Mouse (Mus musculus) kidney, embryonic 16.5 days (tissue): ENCODE results near the gene Cfap36. TPM values are rescaled to one million over a fixed set of nuclear protein-coding genes. Genes with fewer than 3 reads are reported as not detected.

Experiments used
- ATAC-seq: fragments of 200-750 bp; cut with Nextera tagmentation; 2 replicates; pipeline ENCODE4 v1.8.0; 2017; ENCODE audit warnings: moderate TSS enrichment; ENCODE audit not compliant: low FRiP score, low TSS enrichment
- H3K27ac ChIP-seq: fragments of 300-500 bp; sonication (generic); 2 replicates; pipeline ENCODE4 v1.5.1; 2014; ENCODE audit warnings: low read length
- H3K27me3 ChIP-seq: fragments of 300-500 bp; sonication (generic); 2 replicates; pipeline ENCODE4 v1.6.1; 2014; ENCODE audit warnings: low read length, control low read depth, mixed read lengths; ENCODE audit not compliant: insufficient read depth
- H3K36me3 ChIP-seq: fragments of 300-500 bp; sonication (generic); 2 replicates; pipeline ENCODE4 v1.6.1; 2014; ENCODE audit warnings: low read length, control low read depth, mixed read lengths; ENCODE audit not compliant: insufficient read depth
- H3K4me1 ChIP-seq: fragments of 300-500 bp; sonication (generic); 2 replicates; pipeline ENCODE4 v1.6.1; 2014; ENCODE audit warnings: low read length, control low read depth, mixed read lengths; ENCODE audit not compliant: insufficient read depth
- H3K4me2 ChIP-seq: fragments of 300-500 bp; sonication (generic); replicated peaks from 2 replicates; pipeline ENCODE4 v1.6.1; 2014; ENCODE audit warnings: low read depth, low read length
- H3K4me3 ChIP-seq: fragments of 300-500 bp; sonication (generic); 2 replicates; pipeline ENCODE4 v1.5.1; 2014; ENCODE audit warnings: mild to moderate bottlenecking, low read length
- H3K9ac ChIP-seq: fragments of 300-500 bp; sonication (generic); replicated peaks from 2 replicates; pipeline ENCODE4 v1.6.1; 2014; ENCODE audit warnings: low read length
- H3K9me3 ChIP-seq: fragments of 300-500 bp; sonication (generic); 2 replicates; pipeline ENCODE4 v1.6.1; 2016; ENCODE audit warnings: low read length, control low read depth
- WGBS: fragments of 180-500 bp; shearing (Covaris S2); extraction: QIAGEN DNeasy Blood & Tissue Kit; methylation state at CpG from one replicate; pipeline ENCODE4 v1.1.7; 2014; 5-methylcytosine and 5-hydroxymethylcytosine counted together
- polyA plus RNA-seq: library from polyadenylated mRNA; unstranded; fragments of >200 nt; fragmentation: Nextera tagmentation; extraction: Ambion mirVana; gene quantifications from 2 replicates; pipeline ENCODE4 v1.2.1, GENCODE M21; 2015

The Cfap36 gene
- polyA plus RNA-seq, result 58.3 and 61.5 TPM in 2 replicates

DNA sequence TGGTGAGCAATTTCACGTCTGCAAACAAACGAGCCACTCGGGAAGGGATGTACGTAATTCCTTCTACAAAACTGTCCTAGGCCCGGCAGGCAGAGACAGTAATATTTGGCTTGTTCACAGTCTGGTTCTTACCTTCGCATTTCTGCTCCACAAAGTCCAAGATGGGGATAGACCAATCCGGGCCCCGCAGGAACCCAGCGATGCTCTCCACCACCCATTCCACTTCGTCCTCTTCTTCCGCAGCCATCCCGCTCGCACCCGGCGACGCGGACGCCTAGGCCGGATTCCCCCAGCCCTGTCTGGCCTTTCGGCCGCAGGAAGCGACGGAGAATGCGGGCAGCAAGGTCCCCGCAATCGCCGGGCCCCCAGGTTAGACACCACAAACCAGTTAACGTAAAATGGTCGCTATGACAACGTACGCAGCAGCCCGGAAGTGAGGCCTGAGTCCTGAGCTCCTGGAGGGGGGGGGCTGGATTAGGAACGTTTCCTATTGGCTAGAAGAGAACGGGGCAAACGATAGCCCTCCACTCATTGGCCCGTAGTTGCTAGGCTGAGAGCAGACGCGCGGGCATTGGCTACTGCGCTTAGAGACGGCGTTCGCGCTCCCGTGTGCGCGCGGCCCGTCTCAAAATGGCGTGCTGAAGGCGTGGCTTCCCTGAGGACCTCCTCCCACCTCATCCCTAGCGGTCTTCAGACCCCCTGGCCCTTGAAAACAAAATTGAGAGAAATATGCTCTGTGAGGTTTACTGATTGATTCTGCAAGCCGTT, at the start of gene Cfap36:
Gene Cfap36, minus strand, starts transcription at position 527 of the 768 bp plus-strand sequence.
- peaks cover 14% of the 10 kb centered on the region for H3K4me1 ChIP-seq
- peak within 1 kb of the TSS; percentile 87 for H3K4me3 ChIP-seq
- H3K27ac ChIP-seq, result peak within 1 kb of the TSS; percentile 60
- under 1% methylated on average over 53 of the region's 53 CpGs for WGBS
- no peaks in the 10 kb centered on the region for H3K9me3 ChIP-seq
- ATAC-seq, result peak; percentile 100
- H3K9ac ChIP-seq, result peak within 1 kb of the TSS; percentile 76
- H3K4me2 ChIP-seq, result peak within 1 kb of the TSS; percentile 71
- peaks cover 10% of the 10 kb centered on the region for H3K36me3 ChIP-seq
- no peaks in the 10 kb centered on the region for H3K27me3 ChIP-seq

DNA sequence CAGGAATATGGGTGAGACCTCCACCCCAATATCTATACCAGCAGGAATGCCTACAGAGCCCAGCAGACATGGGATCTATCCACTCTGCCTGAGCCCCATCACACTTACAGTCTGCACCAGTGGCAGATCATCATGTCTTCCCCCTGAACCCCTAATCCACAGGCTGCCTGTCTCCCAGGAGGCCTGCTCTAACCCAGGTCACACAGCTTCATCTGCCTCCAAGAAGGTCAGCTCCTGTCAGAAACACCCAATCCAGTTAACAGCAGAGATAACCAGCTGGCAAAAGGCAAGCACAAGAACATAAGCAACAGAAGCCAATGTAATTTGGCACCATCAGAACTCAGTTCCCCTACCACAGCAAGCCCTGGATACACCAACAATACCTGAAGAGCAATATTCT, 40.1 kb upstream of the Cfap36 start:
- no peaks in the 10 kb centered on the region for H3K9me3 ChIP-seq
- no peaks in the 10 kb centered on the region for H3K27me3 ChIP-seq
- no peak overlapping the region for H3K9ac ChIP-seq
- H3K36me3 ChIP-seq, result no peaks in the 10 kb centered on the region
- H3K4me3 ChIP-seq, result no peak overlapping the region
- H3K27ac ChIP-seq, result no peak overlapping the region
- no peak for ATAC-seq
- no peak overlapping the region for H3K4me2 ChIP-seq
- no peaks in the 10 kb centered on the region for H3K4me1 ChIP-seq

DNA sequence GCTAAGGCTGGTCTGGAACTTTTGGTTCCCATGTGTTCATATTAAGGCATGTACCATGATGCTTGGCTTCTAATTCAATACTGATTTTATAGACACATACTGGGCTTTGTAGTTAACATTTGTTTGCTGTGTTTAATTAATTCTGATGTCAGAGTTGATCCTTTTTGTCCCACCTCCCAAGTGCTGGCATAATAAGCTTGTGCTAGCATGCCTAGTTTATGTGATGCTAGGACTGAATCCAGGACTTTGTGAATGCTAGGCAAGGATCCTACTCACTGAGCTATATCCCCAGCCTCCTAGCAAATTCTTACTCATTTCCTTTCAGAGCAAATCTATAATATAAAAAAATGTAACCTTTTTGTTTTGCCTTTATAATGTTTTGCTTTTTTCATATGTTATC, 38.8 kb upstream of the Cfap36 start:
- H3K4me2 ChIP-seq, result no peak overlapping the region
- H3K27ac ChIP-seq, result no peak overlapping the region
- H3K4me1 ChIP-seq, result no peaks in the 10 kb centered on the region
- no peaks in the 10 kb centered on the region for H3K36me3 ChIP-seq
- no peak overlapping the region for H3K9ac ChIP-seq
- H3K4me3 ChIP-seq, result no peak overlapping the region
- no peaks in the 10 kb centered on the region for H3K27me3 ChIP-seq
- no peak for ATAC-seq
- no peaks in the 10 kb centered on the region for H3K9me3 ChIP-seq

- no peak overlapping the region for H3K27ac ChIP-seq
- no peak overlapping the region for H3K9ac ChIP-seq
- no peaks in the 10 kb centered on the region for H3K4me1 ChIP-seq
- no peaks in the 10 kb centered on the region for H3K27me3 ChIP-seq
- ATAC-seq, result no peak
- WGBS, result 82% methylated on average over 3 of the region's 3 CpGs
- no peak overlapping the region for H3K4me3 ChIP-seq
- H3K9me3 ChIP-seq, result no peaks in the 10 kb centered on the region
- no peaks in the 10 kb centered on the region for H3K36me3 ChIP-seq
- no peak overlapping the region for H3K4me2 ChIP-seq
These were observed 27.5 kb upstream of the Cfap36 start for GRCm38 (mm10) chr11:29274758-29275157.

- no peak overlapping the region for H3K4me2 ChIP-seq
- H3K27me3 ChIP-seq, result no peaks in the 10 kb centered on the region
- H3K36me3 ChIP-seq, result no peaks in the 10 kb centered on the region
- ATAC-seq, result 0 out of 2 replicates have a peak, but pooled peaks have one; percentile 19
- H3K4me1 ChIP-seq, result no peaks in the 10 kb centered on the region
- no peak overlapping the region for H3K4me3 ChIP-seq
- no peak overlapping the region for H3K27ac ChIP-seq
- 31% methylated on average over 3 of the region's 3 CpGs for WGBS
- no peak overlapping the region for H3K9ac ChIP-seq
- no peaks in the 10 kb centered on the region for H3K9me3 ChIP-seq
These were observed 20.6 kb upstream of the Cfap36 start for GRCm38 (mm10) chr11:29267824-29268223.

DNA sequence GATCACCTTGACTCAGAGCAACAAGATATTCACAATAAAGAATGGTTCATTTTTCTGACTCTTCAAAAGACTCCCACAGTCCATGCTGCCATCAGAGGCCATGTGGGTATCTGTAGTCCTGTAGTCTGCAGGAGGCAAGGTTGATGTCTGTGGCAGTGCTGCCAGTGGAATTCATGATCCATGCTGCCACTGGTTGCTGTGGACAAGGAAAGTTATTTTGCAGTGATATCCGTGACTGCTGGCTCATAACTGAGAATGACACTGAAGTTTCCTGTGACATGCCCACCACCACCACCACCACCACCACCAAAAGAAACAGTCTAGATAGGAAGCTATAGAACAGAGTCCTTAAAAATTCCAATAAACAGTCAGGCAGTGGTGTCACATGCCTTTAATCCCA, 7.4 kb upstream of the Cfap36 start:
- 68% methylated on average over 1 of the region's 1 CpGs for WGBS
- no peaks in the 10 kb centered on the region for H3K36me3 ChIP-seq
- no peaks in the 10 kb centered on the region for H3K27me3 ChIP-seq
- no peak overlapping the region for H3K4me2 ChIP-seq
- H3K27ac ChIP-seq, result no peak overlapping the region
- no peaks in the 10 kb centered on the region for H3K4me1 ChIP-seq
- peaks cover 10% of the 10 kb centered on the region for H3K9me3 ChIP-seq
- ATAC-seq, result no peak
- H3K9ac ChIP-seq, result no peak overlapping the region
- H3K4me3 ChIP-seq, result no peak overlapping the region

- 97% methylated on average over 5 of the region's 5 CpGs for WGBS
- no peak overlapping the region for H3K9ac ChIP-seq
- H3K4me1 ChIP-seq, result peaks cover 14% of the 10 kb centered on the region
- H3K4me2 ChIP-seq, result no peak overlapping the region
- no peak overlapping the region for H3K4me3 ChIP-seq
- H3K9me3 ChIP-seq, result peaks cover 4% of the 10 kb centered on the region
- H3K27me3 ChIP-seq, result no peaks in the 10 kb centered on the region
- 0 out of 2 replicates have a peak, but pooled peaks cover 5% of the 10 kb centered on the region for H3K36me3 ChIP-seq
- no peak for ATAC-seq
- no peak overlapping the region for H3K27ac ChIP-seq
These were observed 1.2 kb upstream of the Cfap36 start for GRCm38 (mm10) chr11:29248386-29248785.

- Histone ChIP-seq H3K36me3 (0 out of 2 replicates have a peak, but pooled peaks cover 5% of the 10 kb centered on the region), H3K4me1 (peaks cover 14% of the 10 kb centered on the region), H3K4me3 (peak overlapping the region; percentile 87), H3K27me3 (no peaks in the 10 kb centered on the region), H3K9me3 (no peaks in the 10 kb centered on the region), H3K9ac (no peak overlapping the region), H3K27ac (no peak overlapping the region), H3K4me2 (peak overlapping the region; percentile 54)
- WGBS, result 95% methylated on average over 1 of the region's 1 CpGs
- peak; percentile 7 for ATAC-seq
These were observed 516 bp upstream of the Cfap36 start for GRCm38 (mm10) chr11:29247725-29248124.

DNA sequence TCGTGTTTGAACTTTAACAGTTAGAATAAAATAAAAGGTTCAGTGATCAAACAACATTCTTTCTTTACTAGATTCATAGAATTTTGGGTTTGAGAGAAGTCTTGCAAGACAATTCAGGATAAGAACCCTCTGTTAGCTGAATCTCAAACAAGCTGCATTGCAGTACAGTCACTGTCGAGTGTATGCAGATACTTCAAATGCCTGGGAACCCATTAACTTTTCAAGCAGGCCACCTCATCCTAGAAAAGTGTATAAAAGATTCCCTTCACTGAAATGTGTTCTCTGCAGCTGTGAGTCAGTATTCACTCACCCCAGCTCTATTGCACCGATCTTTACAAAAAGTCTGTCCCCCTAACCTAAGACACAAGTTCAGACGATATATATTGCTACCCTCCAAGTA, 1.2 kb downstream of the Cfap36 start:
- H3K27me3 ChIP-seq, result no peaks in the 10 kb centered on the region
- H3K36me3 ChIP-seq, result peaks cover 20% of the 10 kb centered on the region
- peaks cover 14% of the 10 kb centered on the region for H3K4me1 ChIP-seq
- no peak overlapping the region for H3K27ac ChIP-seq
- H3K9ac ChIP-seq, result no peak overlapping the region
- ATAC-seq, result no peak
- H3K9me3 ChIP-seq, result no peaks in the 10 kb centered on the region
- H3K4me3 ChIP-seq, result peak overlapping the region; percentile 87
- 55% methylated on average over 4 of the region's 4 CpGs for WGBS
- H3K4me2 ChIP-seq, result peak overlapping the region; percentile 71

DNA sequence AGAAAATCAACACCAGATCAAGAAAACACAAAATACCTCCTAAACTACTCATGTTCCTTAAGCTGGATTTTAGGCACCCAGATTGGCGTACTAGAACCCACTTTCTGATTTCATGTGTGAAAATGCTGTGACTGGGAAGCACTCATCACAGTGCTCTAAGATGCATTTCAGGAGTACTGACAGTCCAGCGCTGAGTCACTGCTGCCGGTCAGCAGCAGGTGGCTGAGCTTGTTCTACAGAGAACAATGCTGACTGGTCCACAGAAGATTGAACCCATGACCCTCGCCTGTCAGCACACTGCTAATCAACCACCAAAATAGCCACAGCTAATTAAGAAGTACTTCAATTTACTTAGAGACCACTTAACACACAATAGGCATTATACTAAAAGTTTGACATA, 5.2 kb downstream of the Cfap36 start:
- Histone ChIP-seq H3K4me2 (no peak overlapping the region), H3K9ac (no peak overlapping the region), H3K4me1 (peaks cover 14% of the 10 kb centered on the region), H3K27me3 (no peaks in the 10 kb centered on the region), H3K9me3 (no peaks in the 10 kb centered on the region), H3K36me3 (peaks cover 22% of the 10 kb centered on the region), H3K27ac (no peak overlapping the region), H3K4me3 (no peak overlapping the region)
- WGBS, result 85% methylated on average over 4 of the region's 4 CpGs
- ATAC-seq, result no peak
